8 mouse cellular contexts compared by ENCODE assay signal in genomic region chr15:101976641-101977040, GRCm38 (mm10). TPM values are rescaled to one million over a fixed set of nuclear protein-coding genes. Genes with fewer than 3 reads are reported as not detected.
A peak's percentile ranks its signal among the peaks of the same experiment; 100 is the strongest.
DNase-seq lines count a peak whose midpoint lies in the region; ATAC-seq and TF ChIP-seq lines count a peak whose summit lies in the region.

No protein-coding gene starts in this region.

- intact Hi-C loops in left cerebral cortex, postnatal 25 days (cut with DNase I), result no loop called here

- peak overlapping the region; percentile 62; the same call in 1 of the 2 replicates for H3K4me2 ChIP-seq in lung, postnatal 0 days (replicated peaks; ENCODE audit: low read depth, low read length)
- peak overlapping the region; percentile 70 for H3K4me2 ChIP-seq in kidney, embryonic 15.5 days
- peak overlapping the region; percentile 64 for H3K4me2 ChIP-seq in neural tube, embryonic 13.5 days

- H3K4me3 ChIP-seq in lung, postnatal 0 days (ENCODE audit: low read depth, low read length), result no peak overlapping the region
- peak overlapping the region; percentile 61 for H3K4me3 ChIP-seq in forebrain, embryonic 10.5 days
- H3K4me3 ChIP-seq in kidney, embryonic 15.5 days (replicated peaks), result no peak overlapping the region
- H3K4me3 ChIP-seq in neural tube, embryonic 13.5 days, result no peak overlapping the region

- DNase-seq in lung, postnatal 0 days (ENCODE audit: low spot score), result no peak
- DNase-seq in lung, postnatal 36 days, result no peak
- DNase-seq in forebrain, embryonic 10.5 days (ENCODE audit: extremely low spot score, low spot score), result no peak
- no peak for DNase-seq in spleen, postnatal 4 days (ENCODE audit: low spot score in 2 of 2)
- DNase-seq in left cerebral cortex, postnatal 25 days (ENCODE audit: low spot score in 2 of 2), result no peak
- DNase-seq in cerebellum, adult 9-10 months, result no peak

- TF ChIP-seq EP300 in lung, postnatal 0 days (IDR thresholded peaks at IDR 0.05), result no peak

- TF ChIP-seq CTCF in lung, postnatal 0 days (IDR thresholded peaks at IDR 0.05), result no peak

- H3K36me3 ChIP-seq in lung, postnatal 0 days (ENCODE audit: insufficient read depth, low read length), result no peaks in the 10 kb centered on the region
- no peaks in the 10 kb centered on the region for H3K36me3 ChIP-seq in forebrain, embryonic 10.5 days (replicated peaks)
- H3K36me3 ChIP-seq in kidney, embryonic 15.5 days, result no peaks in the 10 kb centered on the region
- no peaks in the 10 kb centered on the region for H3K36me3 ChIP-seq in neural tube, embryonic 13.5 days

- peak overlapping the region; percentile 93 for H3K27ac ChIP-seq in lung, postnatal 0 days (ENCODE audit: low read length)
- H3K27ac ChIP-seq in forebrain, embryonic 10.5 days, result peak overlapping the region; percentile 91
- peak overlapping the region; percentile 95 for H3K27ac ChIP-seq in kidney, embryonic 15.5 days
- H3K27ac ChIP-seq in neural tube, embryonic 13.5 days (replicated peaks), result peak overlapping the region; percentile 49; the same call in 1 of the 2 replicates

- H3K9me3 ChIP-seq in lung, postnatal 0 days (ENCODE audit: low read length), result no peaks in the 10 kb centered on the region
- no peaks in the 10 kb centered on the region for H3K9me3 ChIP-seq in forebrain, embryonic 10.5 days
- H3K9me3 ChIP-seq in kidney, embryonic 15.5 days (replicated peaks), result no peaks in the 10 kb centered on the region
- H3K9me3 ChIP-seq in neural tube, embryonic 13.5 days, result no peaks in the 10 kb centered on the region

- no peak for ATAC-seq in lung, postnatal 0 days
- ATAC-seq in kidney, embryonic 15.5 days (replicated peaks; ENCODE audit: low FRiP score), result no peak; the same call in 1 of the 2 replicates
- no peak for ATAC-seq in neural tube, embryonic 13.5 days (ENCODE audit: low read depth)

- peaks cover 24% of the 10 kb centered on the region; the same call in 1 of the 2 replicates for H3K4me1 ChIP-seq in lung, postnatal 0 days (ENCODE audit: insufficient read depth, low read depth, low read length)
- peaks cover 38% of the 10 kb centered on the region for H3K4me1 ChIP-seq in forebrain, embryonic 10.5 days
- H3K4me1 ChIP-seq in kidney, embryonic 15.5 days, result peaks cover 44% of the 10 kb centered on the region
- peaks cover 29% of the 10 kb centered on the region for H3K4me1 ChIP-seq in neural tube, embryonic 13.5 days (replicated peaks)

- H3K27me3 ChIP-seq in lung, postnatal 0 days (replicated peaks; ENCODE audit: insufficient read depth, low read length), result no peaks in the 10 kb centered on the region
- H3K27me3 ChIP-seq in forebrain, embryonic 10.5 days (ENCODE audit: poor library complexity, severe bottlenecking), result peaks cover 56% of the 10 kb centered on the region
- H3K27me3 ChIP-seq in kidney, embryonic 15.5 days, result 0 out of 2 replicates have a peak, but pooled peaks cover 3% of the 10 kb centered on the region
- H3K27me3 ChIP-seq in neural tube, embryonic 13.5 days, result no peaks in the 10 kb centered on the region

- peak overlapping the region; percentile 47 for H3K9ac ChIP-seq in lung, postnatal 0 days (replicated peaks; ENCODE audit: low read depth)
- peak overlapping the region; percentile 51; the same call in 1 of the 2 replicates for H3K9ac ChIP-seq in kidney, embryonic 15.5 days
- peak overlapping the region; percentile 70; the same call in 1 of the 2 replicates for H3K9ac ChIP-seq in neural tube, embryonic 13.5 days

- 54% methylated on average over 3 of the region's 3 CpGs for whole genome bisulfite sequencing in lung, postnatal 0 days
- 65% methylated on average over 3 of the region's 3 CpGs for WGBS in forebrain, embryonic 10.5 days
- WGBS in kidney, embryonic 15.5 days, result 31% methylated on average over 3 of the region's 3 CpGs
- WGBS in neural tube, embryonic 13.5 days, result 56% methylated on average over 3 of the region's 3 CpGs

RNA-seq across cellular contexts. Expression of gene Krt78, which starts 22.6 kb away (rescaled TPM):
- polyA plus RNA-seq in lung, postnatal 0 days (2015; fragmentation: Nextera tagmentation; extraction: Ambion mirVana), result 0.08 and 0.20 TPM in 2 replicates
- not detected in 2 replicates for polyA plus RNA-seq in forebrain, embryonic 10.5 days (2016; fragmentation: Nextera tagmentation; extraction: Ambion mirVana)
- polyA plus RNA-seq in kidney, embryonic 15.5 days (2015; fragmentation: Nextera tagmentation; extraction: Ambion mirVana), result 0.04 and 0.15 TPM in 2 replicates
- not detected in 2 replicates for polyA plus RNA-seq in neural tube, embryonic 13.5 days (2015; fragmentation: Nextera tagmentation; extraction: Ambion mirVana)
- not detected for total RNA-seq in left cerebral cortex, postnatal 25 days (2021)

RNA-seq across cellular contexts. Expression of gene Krt8, which starts 27.6 kb away (rescaled TPM):
- polyA plus RNA-seq in lung, postnatal 0 days (2015; fragmentation: Nextera tagmentation; extraction: Ambion mirVana), result 353 and 389 TPM in 2 replicates
- 32.6 and 35.6 TPM in 2 replicates for polyA plus RNA-seq in forebrain, embryonic 10.5 days (2016; fragmentation: Nextera tagmentation; extraction: Ambion mirVana)
- polyA plus RNA-seq in kidney, embryonic 15.5 days (2015; fragmentation: Nextera tagmentation; extraction: Ambion mirVana), result 213 and 217 TPM in 2 replicates
- polyA plus RNA-seq in neural tube, embryonic 13.5 days (2015; fragmentation: Nextera tagmentation; extraction: Ambion mirVana), result 0.82 and 4.3 TPM in 2 replicates
- total RNA-seq in left cerebral cortex, postnatal 25 days (2021), result under 1 TPM in 1 of 2 experiments, not detected in 1; 0.32 TPM

RNA-seq across cellular contexts. Expression of gene Krt79, which starts 36.5 kb away (rescaled TPM):
- 1.0 and 1.4 TPM in 2 replicates for polyA plus RNA-seq in lung, postnatal 0 days (2015; fragmentation: Nextera tagmentation; extraction: Ambion mirVana)
- 0.09 and 0.12 TPM in 2 replicates for polyA plus RNA-seq in forebrain, embryonic 10.5 days (2016; fragmentation: Nextera tagmentation; extraction: Ambion mirVana)
- 0.45 and 0.53 TPM in 2 replicates for polyA plus RNA-seq in kidney, embryonic 15.5 days (2015; fragmentation: Nextera tagmentation; extraction: Ambion mirVana)
- 0.32 TPM in 2 replicates for polyA plus RNA-seq in neural tube, embryonic 13.5 days (2015; fragmentation: Nextera tagmentation; extraction: Ambion mirVana)
- not detected for total RNA-seq in left cerebral cortex, postnatal 25 days (2021)

RNA-seq across cellular contexts. Expression of gene Krt18, which starts 51.3 kb away (rescaled TPM):
- 235 and 248 TPM in 2 replicates for polyA plus RNA-seq in lung, postnatal 0 days (2015; fragmentation: Nextera tagmentation; extraction: Ambion mirVana)
- 34.4 and 37.1 TPM in 2 replicates for polyA plus RNA-seq in forebrain, embryonic 10.5 days (2016; fragmentation: Nextera tagmentation; extraction: Ambion mirVana)
- 176 and 180 TPM in 2 replicates for polyA plus RNA-seq in kidney, embryonic 15.5 days (2015; fragmentation: Nextera tagmentation; extraction: Ambion mirVana)
- polyA plus RNA-seq in neural tube, embryonic 13.5 days (2015; fragmentation: Nextera tagmentation; extraction: Ambion mirVana), result 1.4 and 3.8 TPM in 2 replicates
- under 1 TPM in 1 of 2 experiments, not detected in 1; 0.69 TPM for total RNA-seq in left cerebral cortex, postnatal 25 days (2021)

RNA-seq across cellular contexts. Expression of gene Krt4, which starts 52.1 kb away (rescaled TPM):
- 2.5 and 2.9 TPM in 2 replicates for polyA plus RNA-seq in lung, postnatal 0 days (2015; fragmentation: Nextera tagmentation; extraction: Ambion mirVana)
- not detected in 2 replicates for polyA plus RNA-seq in forebrain, embryonic 10.5 days (2016; fragmentation: Nextera tagmentation; extraction: Ambion mirVana)
- polyA plus RNA-seq in kidney, embryonic 15.5 days (2015; fragmentation: Nextera tagmentation; extraction: Ambion mirVana), result 2.4 and 7.5 TPM in 2 replicates
- polyA plus RNA-seq in neural tube, embryonic 13.5 days (2015; fragmentation: Nextera tagmentation; extraction: Ambion mirVana), result 0.11 TPM in 1 of 2 replicates, not detected in the other
- total RNA-seq in left cerebral cortex, postnatal 25 days (2021), result not detected
